Mouse (Mus musculus): Measurements from ENCODE around the gene E130309D02Rik.

Gene E130309D02Rik

GRCm38 (mm10) chr5:143268985-143269362, 46.2 kb downstream of the E130309D02Rik start:
- DNase-seq (ENCODE audit: low spot score in 2 of 2) = no peak

- no peak for DNase-seq (ENCODE audit: low spot score in 2 of 2)
Measured at GRCm38 (mm10) chr5:143266794-143267193, 48.4 kb downstream of the E130309D02Rik start.

- DNase-seq (ENCODE audit: low spot score in 2 of 2) = no peak
Measured at GRCm38 (mm10) chr5:143265409-143265808, 49.8 kb downstream of the E130309D02Rik start.

DNA sequence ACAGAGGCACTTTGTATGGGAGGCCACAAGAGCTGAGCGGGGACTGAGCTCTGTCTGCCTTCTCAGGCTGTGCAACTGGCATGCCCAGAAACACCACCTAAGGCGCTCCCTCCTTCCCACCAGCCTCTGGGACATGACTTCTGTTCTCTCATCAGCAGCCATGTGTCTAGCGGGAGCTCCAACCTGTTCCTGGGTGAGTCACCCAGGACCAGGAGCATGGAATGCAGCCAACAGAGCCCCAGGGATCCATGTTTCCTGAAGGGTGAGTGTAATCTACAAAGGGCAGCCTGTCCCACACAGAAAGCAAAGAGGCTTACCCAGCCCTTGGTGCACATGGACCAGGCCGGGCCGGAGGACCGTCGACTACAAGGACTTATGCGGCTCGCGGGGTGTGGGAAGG, 50.5 kb downstream of the E130309D02Rik start:
- DNase-seq (ENCODE audit: low spot score in 2 of 2) = no peak

- DNase-seq (ENCODE audit: low spot score in 2 of 2) = peak; percentile 45 to 62
Measured at GRCm38 (mm10) chr5:143261636-143262035, 53.5 kb downstream of the E130309D02Rik start.

- DNase-seq (ENCODE audit: low spot score in 2 of 2) = no peak
Measured at GRCm38 (mm10) chr5:143255802-143256201, 59.4 kb downstream of the E130309D02Rik start.

GRCm38 (mm10) chr5:143255131-143255519, 60.0 kb downstream of the E130309D02Rik start:
- DNase-seq (ENCODE audit: low spot score in 2 of 2) = no peak

- no peak for DNase-seq (ENCODE audit: low spot score in 2 of 2)
Measured at GRCm38 (mm10) chr5:143254487-143255130, 60.6 kb downstream of the E130309D02Rik start.

DNA sequence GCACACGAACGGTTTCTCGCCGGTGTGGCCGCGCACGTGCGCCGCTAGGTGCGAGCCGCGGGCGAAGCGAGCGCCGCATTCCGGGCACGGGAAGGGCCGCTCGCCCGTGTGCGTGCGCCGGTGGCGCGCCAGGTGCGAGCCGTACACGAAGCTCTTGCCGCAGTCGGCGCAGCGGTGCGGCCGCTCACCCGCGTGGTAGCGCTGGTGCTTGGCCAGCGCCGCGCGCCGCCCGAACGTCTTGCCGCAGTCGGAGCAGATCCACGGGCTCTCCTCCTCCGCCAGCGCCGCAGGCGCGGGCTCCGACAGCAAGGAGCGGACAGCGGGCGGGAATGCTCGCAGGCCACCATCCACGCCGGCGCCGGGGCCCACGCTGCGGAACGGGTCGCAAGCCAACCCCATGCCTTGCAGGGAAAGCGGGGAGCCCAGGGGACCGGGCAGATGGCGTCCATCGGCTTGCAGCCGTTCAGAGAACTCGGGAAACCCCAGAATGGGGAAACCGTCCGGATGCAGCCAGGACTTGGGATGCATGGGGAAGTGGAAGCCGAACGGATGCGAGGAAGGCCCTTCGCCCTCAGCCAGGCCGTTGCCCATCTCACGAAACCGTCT, 61.2 kb downstream of the E130309D02Rik start:
- DNase-seq (ENCODE audit: low spot score in 2 of 2) = no peak

- no peak for DNase-seq (ENCODE audit: low spot score in 2 of 2)
Measured at GRCm38 (mm10) chr5:143253186-143253880, 61.8 kb downstream of the E130309D02Rik start.

DNA sequence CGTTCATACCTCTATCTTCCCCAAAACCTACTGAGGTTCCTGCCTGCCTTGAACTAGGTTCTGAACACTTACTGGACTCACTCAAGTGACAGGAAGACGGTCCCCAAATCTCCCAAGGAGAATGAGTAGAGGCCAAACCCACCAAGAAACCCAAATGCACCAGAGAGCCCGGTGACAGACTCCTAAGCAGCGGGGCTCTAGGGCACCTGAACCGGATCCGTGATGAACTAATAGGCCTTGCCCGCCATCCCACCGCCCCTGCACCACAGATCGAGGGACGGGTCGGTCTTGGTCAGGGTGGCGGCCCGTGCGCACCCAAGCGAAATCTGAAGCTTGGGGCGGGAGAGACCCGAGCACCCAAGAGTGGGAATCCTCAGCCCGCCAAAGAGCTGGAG, 62.4 kb downstream of the E130309D02Rik start:
- no peak for DNase-seq (ENCODE audit: low spot score in 2 of 2)

DNA sequence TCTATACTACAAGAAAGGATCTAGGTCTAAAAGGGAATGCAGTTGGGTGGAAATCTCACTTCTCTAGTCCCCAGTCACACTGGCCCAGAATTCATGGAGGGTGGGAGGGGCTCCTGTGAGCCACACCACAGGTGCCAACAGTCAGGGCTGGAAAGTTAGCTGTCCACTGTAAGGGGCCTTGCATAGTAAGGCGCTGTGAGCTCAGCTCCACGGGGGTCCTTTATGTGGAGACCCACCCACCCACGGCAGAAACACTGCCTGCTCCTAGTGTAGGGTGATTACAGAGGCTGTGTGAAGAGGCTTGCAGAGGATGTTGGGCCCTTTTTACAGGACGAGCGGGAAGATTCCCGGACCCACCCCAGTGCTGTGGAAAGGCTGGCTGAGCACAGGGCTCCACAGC, 63.1 kb downstream of the E130309D02Rik start:
- DNase-seq (ENCODE audit: low spot score in 2 of 2) = no peak

All from left cerebral cortex, adult 9 months (tissue).